Mouse (Mus musculus): ENCODE measurements at regions not wholly inside any gene's neighbourhood (a gene's known extent, or its start where the extent isn't known, plus 50 kb on each side); places are given as distances from the start of the nearest gene placed in this dataset.

DNA sequence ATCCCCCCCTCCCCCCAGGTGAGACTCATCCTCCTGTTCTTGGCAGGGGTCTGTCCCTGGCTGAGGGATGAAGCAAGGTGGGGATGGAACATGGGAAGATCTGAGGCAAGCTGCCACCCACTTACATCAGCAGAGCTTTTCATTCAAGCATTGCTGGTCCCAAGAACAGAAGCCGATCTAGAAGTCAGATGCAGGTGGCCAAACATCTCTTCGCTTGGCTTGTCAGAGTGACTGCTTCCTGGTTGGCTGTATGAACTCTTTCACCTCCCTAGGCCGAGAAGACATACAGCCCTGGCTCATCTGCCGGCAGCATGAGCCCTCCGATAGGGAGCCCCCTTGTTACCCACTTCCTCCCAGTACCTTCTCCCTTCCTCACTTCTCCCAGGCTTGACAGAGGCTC, 55.8 kb upstream of the Smndc1 start:
- TF ChIP-seq USF1 (IDR thresholded peaks at IDR 0.05; ENCODE audit: low read depth) (no peak), MYOG (IDR thresholded peaks at IDR 0.05; ENCODE audit: control insufficient read depth in 1 of 3, insufficient read depth in 1 of 3, insufficient read length in 2 of 3, low read depth in 2 of 3) (no peak), CEBPB (IDR thresholded peaks at IDR 0.05; ENCODE audit: insufficient read depth, poor library complexity, severe bottlenecking) (no peak), TCF12 (IDR thresholded peaks at IDR 0.05; ENCODE audit: insufficient read depth, poor library complexity, severe bottlenecking) (no peak), POLR2A (IDR thresholded peaks at IDR 0.05; ENCODE audit: insufficient read length, low read depth) (no peak), SRF (IDR thresholded peaks at IDR 0.05; ENCODE audit: control insufficient read depth, insufficient read length, low read depth) (no peak), E2F4 (IDR thresholded peaks at IDR 0.05; ENCODE audit: insufficient read depth) (no peak), POLR2AphosphoS2 (IDR thresholded peaks at IDR 0.05; ENCODE audit: insufficient read length, low read depth) (no peak)
